Mouse (Mus musculus): ENCODE data around the gene Tmem132d.

The Tmem132d gene

DNA sequence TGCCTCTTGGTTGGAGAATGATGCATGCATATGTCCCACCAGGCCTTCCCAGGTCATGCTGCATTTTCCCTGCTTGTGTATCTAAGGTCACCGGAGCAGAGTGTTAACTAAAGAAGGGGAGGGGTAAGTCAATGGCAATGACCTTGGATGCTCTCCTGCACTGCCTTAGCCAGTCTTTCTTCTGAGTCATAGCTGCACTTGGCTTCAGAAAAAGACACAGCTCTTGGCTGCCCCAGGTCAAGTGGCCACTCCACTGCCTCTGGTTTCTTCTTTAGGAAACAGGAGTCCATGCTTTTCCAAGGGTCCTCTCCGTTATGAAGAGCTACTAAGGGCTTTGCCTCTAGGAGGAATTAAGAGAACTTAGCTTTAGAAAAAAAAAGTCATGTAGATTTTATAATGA, 506.2 kb downstream of the Tmem132d start:
- DNase-seq (ENCODE audit: low spot score): no peak

DNA sequence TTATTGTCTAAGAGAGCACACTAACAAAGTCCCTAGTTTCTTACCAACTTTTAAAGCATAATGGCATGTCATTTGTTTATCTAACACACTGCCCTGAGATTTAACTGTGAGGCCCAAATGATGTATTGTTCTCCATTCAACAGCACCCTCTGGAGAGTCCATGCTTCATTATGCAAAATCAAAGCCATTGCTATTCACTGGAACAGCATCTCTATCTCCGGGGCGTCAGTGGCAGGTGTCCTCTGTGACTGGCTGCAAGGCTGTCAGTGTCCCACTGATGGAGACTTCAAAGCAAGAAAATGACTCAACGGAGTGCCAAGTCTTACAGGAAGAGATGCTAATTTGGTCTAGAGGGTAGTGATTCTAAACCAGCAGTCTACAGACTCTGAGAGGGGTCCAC, 508.8 kb downstream of the Tmem132d start:
- DNase-seq (ENCODE audit: low spot score): no peak

DNA sequence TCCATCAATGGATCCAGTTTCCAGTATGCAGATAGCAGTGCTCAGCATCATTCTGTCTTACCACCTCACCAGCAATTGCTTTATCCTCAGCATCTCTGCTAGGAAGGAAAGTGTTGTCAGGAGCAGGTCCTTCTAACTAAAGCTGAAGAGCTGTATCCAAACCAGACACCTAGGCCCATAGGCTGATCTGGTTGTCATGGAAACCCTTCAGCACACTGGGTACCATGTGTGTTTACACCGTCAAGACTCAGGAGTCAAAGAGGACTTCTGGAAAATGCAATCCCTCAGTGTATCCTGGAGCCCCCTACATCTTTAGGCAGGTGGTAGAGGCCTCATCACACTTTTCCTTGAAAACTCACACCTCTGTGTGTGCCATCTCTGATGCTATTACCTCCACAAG, 513.7 kb downstream of the Tmem132d start:
- DNase-seq (ENCODE audit: low spot score): no peak

DNA sequence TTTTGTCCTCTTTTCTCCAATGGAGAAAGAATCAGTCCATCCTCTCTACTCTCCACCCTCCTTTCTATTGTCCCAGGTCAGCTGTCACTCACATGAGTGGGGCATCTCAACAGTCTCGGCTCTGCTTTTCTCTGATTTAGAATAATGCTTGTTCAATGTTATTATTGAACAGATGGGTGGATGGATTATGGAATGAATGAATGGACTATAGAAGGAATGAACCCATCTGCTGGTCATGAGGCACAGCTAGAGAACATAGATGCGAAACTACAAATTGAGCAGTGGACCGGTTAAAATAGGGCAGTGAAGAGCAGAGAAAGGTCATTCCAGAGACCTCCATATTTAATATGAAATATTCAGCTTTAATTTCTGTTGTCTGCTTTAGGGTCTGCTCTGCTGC, 514.5 kb downstream of the Tmem132d start:
- no peak for DNase-seq (ENCODE audit: low spot score)

DNA sequence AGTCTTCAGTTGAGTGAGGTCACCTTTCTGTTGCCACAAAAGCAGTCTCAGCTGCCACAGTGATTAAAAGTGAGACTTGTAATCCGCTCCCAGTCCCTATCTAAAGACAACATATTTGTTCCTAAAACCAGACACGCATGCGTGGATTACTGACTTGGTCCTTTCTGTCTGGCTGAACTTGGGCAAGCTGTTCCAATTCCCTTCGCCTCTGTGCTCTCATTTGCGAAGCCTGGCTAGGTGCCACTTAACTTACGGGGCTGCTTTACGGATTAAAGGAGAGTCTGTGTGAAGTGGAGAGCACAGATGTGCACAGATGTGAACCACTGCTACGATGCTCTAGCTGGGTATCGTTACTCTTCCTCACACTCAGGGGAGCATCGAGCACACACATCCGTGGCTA, 518.7 kb downstream of the Tmem132d start:
- no peak for DNase-seq (ENCODE audit: low spot score)

DNA sequence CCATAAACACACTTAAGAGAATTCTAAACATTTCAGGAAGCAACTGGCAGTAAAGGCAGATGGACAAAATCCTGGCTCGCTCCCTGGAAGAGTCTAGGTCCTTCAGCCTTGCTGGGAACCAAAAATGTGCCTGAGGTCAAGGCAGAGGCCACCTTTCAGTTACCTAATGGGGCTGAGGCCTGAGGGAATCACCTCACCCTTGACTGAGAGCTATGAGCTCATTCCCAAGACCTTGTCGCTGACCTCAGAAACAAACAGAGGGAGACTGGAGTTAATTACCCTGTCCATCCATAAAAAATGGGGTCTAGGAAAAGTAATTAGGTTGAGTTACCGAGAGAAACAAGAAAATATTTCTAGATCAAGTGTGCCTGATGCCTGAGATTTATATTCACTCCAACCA, 521.3 kb downstream of the Tmem132d start:
- DNase-seq (ENCODE audit: low spot score): no peak

DNA sequence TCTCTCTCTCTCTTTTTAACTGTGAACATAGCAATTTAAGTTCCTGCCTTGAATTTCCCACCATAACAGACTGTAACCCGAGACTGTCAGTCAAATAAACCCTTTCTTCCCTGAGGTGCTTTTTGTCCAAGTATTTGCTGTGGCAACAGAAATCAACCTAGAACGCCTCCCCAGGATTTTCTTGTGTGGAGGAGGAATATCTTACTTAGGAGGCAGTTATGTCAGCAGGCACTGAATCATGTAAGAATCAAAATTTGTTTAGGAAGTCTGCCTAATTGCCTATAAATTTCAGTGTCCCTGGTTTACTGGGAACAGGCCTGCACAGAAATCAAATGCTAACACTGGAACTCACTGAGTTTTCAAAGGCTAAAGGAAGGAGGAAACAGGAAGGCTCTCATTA, 522.5 kb downstream of the Tmem132d start:
- no peak for DNase-seq (ENCODE audit: low spot score)

DNA sequence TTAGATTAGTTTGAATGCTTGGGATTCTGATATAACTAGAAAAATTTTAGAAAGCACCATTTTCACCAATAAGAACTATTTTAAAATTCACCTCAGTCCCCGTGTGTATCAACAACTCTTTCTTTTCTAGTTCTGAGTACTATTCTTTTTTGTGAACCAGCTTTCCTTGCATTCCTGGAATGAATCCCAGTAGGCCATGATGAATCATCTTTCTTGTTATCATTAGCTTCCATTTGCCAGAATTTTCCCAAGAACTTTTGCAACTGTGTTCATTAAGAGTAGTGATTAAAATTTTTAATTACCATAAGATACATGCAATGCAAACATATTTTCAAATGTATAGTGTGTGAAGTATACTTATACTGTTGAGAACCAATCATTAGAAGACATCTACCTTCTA, 537.7 kb downstream of the Tmem132d start:
- no peak for DNase-seq (ENCODE audit: low spot score)

DNA sequence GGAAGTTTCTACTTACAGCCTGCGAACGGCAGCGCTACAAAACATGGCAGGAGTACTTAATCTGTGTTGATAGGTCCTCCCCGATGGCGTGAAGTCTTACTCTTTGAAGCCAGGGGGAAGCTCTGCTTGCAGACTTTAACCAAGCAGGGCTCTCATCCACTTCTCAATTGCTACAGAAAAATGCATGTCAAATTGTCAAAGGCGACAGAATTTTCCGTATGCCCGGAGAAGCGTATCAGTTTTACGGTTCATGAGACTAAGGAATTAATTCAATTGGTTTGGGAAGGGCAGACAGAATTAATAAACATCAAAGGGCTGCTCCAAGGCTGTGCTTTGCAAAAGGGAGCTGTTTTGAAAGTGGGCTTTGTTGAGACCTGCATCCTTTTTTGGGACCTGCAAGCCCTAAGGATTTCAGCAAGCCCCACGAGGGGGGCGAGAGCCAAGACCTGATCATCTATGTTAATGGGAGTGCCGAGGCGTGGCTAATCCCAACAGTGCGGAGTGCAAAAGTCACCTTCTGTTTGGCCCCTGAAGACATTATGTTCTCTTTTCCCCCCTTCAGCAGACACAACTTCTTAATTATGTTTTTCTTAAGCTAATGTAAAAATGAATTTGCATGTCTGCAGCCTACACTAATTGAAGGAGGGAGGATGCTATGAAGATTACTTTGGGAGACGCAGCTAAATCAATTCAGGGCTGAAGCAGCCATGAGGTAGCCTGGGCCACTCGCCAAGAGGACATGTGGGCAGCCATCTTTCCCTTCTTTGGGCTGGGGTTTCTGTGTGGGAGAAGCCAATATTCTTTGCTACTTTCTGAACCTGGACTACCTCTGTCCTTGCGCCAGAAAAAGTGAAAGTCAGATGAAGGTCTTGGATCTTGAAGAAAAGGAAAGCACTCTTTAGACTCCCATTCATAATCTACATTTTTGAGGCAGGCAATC, 547.0 kb downstream of the Tmem132d start:
- no peak for DNase-seq (ENCODE audit: low spot score)

DNA sequence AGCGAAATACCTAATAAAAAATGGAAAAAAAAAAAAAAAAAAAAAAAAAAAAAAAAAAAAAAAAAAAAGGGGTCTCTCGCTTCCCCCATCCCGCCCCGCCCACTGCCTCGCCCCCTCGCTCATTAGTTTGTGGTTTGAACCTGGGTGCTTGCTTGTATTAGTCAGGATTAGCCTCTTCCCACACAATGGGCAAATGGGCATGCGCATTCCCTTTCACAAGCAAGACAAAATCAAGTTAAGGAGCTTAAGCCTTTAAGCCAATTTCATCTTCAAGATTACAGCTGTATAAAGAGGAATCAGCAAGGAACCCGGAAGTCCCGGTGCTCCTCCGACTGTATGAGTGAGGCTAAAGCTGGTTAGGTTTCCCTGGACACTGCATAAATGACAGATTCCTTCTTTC, 549.9 kb downstream of the Tmem132d start:
- DNase-seq (ENCODE audit: low spot score): no peak

DNA sequence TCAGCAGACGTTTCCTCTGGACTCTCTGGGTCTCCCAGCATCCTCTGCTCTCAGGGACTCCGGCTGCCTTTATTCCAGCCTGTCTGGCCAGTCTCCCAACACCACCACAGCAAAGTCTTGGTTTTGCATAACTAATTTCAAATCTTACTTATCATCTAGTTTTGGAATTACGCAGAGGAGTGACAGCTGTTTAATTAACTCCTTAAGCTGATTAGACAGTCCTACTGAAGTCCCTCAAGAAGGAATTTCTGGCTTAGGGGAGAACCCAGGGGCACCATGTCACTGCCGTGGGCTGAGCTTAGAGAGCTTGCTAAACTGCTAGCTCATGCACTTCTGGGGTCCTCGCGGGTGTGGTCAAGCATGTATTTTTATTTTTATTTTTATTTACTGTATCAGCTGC, 558.4 kb downstream of the Tmem132d start:
- no peak for DNase-seq (ENCODE audit: low spot score)

DNA sequence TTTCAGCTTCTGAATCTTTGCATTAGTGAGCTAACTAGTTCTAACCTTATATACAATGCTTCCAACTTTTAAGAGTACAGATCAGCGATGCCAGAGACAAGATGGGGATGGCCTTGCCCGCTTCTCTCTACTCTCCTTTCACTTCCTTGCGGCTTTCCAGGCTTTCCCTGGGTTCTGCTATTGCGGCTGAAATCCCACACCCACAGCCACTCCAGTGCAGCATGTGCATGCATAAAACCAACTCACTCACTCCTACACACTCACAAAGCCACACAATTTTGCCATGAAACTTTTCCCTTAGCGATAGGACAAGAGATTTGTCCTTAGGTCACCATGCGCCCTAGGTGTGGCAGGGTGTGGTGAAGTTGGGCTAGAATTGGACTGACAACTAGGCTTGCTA, 567.7 kb downstream of the Tmem132d start:
- no peak for DNase-seq (ENCODE audit: low spot score)

DNA sequence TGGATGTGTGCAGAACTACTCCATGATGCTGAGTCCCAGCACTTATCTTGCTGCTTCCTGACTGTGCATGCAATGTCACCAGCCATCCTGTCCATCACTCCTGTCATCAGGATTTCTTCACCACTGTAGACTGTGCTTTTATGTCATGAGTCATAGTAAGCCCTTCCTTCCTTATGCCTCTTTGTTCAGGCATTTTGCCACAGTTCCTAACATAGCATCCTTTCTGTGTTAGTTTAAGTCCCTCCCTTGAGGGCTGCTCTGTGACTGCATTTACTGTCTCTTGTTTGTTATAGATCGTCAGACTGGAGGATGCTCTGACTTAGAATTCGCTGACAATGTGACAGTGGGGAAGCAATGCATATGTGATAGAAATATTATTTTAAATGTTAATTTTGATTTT, 573.2 kb downstream of the Tmem132d start:
- DNase-seq (ENCODE audit: low spot score): no peak

DNA sequence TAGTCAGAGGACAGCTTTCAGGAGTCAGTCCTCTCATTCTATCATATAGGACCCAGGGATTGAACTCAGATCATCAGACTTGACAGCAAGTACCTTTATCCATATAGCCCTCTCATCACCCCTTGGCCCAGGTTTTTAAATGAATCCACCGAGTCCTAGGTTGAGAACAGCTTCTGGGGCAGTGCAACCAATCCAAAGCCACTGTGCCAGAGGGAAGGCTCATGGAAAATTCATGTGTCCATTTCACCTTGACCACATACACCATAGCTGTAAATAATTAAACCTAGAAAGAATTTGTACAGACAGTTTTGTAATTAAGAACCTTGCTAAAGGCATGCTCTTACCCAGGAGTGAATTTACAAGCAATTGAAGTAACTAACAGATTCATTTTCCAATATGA, 580.6 kb downstream of the Tmem132d start:
- no peak for DNase-seq (ENCODE audit: low spot score)

DNA sequence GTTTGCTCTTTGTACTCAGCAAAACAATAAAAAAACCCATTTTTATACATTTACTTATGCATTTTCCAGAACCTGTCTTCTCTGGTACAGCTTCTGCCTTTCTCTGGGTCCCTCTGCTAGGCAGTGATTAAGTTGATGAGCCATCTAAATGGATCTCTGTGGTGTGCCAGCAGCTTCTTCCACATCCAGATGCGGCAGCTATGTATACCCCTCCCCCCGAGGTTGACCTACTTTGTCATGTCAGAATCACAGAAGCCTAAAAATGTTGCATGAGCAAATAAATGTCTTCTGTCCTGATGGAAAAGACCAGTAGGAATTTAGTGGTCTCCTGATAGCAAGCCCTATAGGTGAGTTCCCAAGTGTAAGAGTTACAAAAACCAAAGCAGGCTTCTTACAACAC, 601.1 kb downstream of the Tmem132d start:
- no peak for DNase-seq (ENCODE audit: low spot score)

DNA sequence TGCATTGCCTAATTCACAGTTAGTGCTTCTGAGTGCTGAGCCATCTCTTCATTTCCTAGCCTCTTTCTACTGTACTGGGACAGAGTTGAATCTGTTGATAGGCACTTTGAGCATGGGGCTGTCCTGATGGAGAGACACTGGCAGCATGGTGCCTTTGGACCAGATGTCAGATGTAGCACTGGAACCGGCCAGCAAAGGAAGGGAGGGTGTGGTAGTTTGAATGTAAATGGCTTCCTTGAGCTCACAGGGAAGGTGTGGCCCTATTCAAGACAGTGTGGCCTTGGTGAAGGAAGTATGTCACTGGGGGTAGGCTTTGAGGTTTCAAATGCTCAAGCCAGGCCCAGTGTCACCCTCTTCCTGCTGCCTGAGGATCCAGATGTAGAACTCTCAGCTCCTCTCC, 602.0 kb downstream of the Tmem132d start:
- no peak for DNase-seq (ENCODE audit: low spot score)

DNA sequence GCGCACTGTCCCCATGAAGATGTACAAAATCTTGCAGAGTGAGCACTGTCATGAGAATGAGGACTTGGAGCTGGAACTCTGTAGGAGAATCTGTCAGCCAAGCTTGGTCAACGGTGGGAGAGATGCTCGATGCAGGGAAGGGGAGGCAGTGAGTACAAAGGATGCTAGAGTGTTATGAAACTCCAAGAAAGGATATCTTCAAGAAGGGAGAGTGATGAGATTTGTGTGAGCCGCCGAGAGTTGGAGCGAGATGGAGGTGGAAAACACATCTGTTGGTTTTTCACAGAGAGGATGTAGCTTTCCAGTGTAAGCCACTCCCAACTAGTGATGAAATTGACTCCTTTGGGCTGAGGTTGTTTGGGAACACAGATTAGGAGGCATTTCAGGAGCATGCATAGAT, 604.1 kb downstream of the Tmem132d start:
- no peak for DNase-seq (ENCODE audit: low spot score)

DNA sequence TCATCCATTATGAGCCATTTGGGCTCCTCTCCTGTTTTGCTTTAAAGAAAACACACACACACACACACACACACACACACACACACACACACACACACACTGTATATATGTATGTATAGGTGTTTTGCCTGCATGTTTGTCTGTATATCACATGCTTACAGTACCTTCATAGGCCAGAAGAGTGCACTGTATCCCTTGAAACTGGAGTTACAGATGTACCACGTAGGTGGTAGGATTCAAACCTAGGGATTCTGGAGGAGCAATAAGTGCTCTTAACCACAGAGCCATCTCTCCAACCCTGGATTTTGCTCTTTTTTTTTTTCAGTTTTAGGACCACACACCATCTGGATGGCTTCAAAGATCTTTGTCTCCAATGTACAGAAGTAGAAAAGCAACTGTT, 610.9 kb downstream of the Tmem132d start:
- no peak for DNase-seq (ENCODE audit: low spot score)

DNA sequence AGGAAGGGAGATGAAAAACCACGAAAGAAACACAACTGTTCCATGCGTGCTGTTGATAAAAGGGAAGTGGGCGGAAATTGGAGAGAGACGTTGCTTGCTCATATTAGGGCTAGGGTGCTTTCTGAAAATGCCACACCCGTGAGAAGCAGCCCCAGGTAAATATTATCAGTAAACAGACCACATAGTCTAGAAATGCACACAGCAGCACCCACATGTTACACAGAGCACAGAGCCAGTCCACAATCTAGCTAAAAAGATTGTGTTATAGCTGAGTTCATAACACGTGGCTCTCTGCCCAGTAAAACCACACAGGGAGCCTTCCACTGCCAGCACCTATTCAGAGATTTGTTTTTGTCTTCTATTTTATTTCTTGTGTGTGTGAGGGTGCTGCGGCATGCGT, 617.6 kb downstream of the Tmem132d start:
- DNase-seq (ENCODE audit: low spot score): no peak

DNA sequence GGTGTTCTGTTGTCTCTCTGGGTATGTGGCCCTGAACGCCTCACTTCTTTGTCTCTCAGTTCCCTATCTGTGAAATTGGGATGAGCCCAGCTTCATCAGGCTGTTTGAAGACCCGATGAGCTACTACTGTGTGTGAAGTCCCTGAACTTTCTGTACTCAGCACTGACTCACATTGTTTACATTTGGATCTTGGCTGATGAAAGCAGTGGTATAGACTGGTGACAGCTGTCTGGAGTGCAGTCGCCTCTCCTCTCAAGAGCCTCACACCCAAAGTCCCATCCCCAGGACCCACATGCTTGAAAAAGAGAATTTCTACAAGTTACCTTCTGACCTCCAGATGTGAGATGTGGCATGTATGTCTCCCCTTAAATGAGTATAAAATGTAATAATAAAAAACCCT, 625.5 kb downstream of the Tmem132d start:
- no peak for DNase-seq (ENCODE audit: low spot score)

DNA sequence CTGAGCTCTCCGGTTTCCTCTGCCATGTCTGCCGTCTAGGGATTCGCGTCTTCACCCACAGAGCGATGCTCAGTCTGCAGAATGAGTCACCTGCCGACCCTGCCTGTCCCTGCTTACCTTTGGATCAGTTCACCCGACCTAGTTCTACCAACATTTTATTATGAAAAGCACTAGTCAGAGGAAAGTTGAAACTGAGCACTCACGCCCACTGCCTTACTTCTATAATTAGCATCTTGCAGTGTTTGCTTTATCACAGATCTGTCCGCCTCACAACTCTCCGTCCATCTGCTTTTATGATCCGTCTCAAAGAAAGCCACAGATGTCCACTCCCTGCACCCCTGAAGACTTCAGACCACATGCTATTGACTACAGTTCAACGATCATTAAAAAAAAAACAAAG, 626.0 kb downstream of the Tmem132d start:
- DNase-seq (ENCODE audit: low spot score): no peak

DNA sequence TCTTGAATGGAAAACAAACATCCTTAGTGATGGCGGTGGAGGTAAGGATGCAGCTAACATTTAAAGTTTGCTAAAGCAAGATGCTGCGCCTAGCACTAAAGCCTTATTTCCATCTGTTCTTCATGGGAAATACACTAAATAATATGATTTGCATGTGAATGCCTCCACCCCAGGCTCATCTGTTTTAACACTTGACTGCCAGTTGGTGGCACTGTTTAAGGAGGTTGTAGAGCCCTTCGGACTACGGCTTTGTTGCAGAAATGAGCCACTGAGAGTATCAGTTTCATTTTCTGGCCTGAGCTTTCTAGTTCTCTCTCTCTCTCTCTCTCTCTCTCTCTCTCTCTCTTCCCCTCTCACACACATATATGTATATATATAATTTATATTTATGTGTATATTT, 632.0 kb downstream of the Tmem132d start:
- no peak for DNase-seq (ENCODE audit: low spot score)

DNA sequence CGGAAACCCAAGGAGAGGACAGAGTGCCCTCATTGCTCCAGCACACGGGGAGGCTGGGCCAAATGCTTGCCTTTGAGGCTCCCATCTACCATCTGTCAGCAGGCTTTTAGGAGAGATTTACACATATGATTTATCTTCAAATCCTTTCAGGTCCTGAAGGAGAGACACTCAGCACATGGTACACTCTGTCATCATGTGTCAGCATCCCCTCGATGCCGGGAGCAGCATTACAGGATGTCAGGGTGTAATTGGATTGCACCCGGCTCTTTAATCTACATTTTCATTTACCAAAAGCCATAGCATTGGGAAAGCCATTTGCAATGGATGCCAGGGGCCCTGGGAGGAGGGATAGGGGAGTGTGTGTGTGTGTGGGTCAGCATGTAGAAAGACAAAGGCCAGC, 651.7 kb downstream of the Tmem132d start:
- no peak for DNase-seq (ENCODE audit: low spot score)

DNA sequence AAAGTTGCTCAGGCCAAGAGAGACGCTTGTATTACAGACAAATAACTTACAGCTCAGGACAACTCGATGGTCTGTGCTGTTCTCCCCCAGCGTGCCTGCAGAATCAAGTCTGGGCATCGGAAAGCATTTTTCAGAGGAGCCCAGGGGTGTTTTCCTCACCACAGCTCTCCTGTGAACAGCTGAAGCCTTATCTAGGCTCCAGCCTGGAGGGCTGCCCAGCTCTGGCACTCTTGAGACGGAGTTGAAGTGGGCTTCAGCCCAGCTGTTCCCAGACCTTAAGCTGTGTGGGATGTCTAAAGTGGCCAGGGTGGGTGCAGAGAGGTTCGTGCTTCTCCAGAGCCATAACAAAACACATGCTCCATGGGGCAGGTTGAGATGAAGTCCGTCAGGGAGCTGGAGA, 657.1 kb downstream of the Tmem132d start:
- no peak for DNase-seq (ENCODE audit: low spot score)
